Mouse (Mus musculus): ENCODE data around the gene Plod1.

- TF ChIP-seq POLR2A (IDR thresholded peaks at IDR 0.05; ENCODE audit: borderline replicate concordance, extremely low read depth, low read depth, low read length) (no peak), CTCF (IDR thresholded peaks at IDR 0.05; ENCODE audit: insufficient read depth, low read length) (no peak)
These were observed 5.6 kb downstream of the Plod1 start for GRCm38 (mm10) chr4:147930946-147931345.
